Mouse (Mus musculus) neural tube, embryonic 11.5 days (tissue): ENCODE measurements around the gene Dnajc22. TPM values are rescaled to one million over a fixed set of nuclear protein-coding genes. Genes with fewer than 3 reads are reported as not detected.
A peak's percentile ranks its signal among the peaks of the same experiment; 100 is the strongest.

Experiments used
- ATAC-seq: fragments of 200-750 bp; cut with Nextera tagmentation; 2 replicates; pipeline ENCODE4 v1.8.0; 2017; ENCODE audit warnings: moderate number of reproducible peaks, mild to moderate bottlenecking, moderate TSS enrichment, moderate library complexity; ENCODE audit not compliant: insufficient read depth, low FRiP score, low TSS enrichment
- DNase-seq: peaks from one replicate; pipeline ENCODE4 v3.0.0-alpha.2; 2015; ENCODE audit warnings: low spot score
- H3K27ac ChIP-seq: fragments of 300-500 bp; sonication (generic); 2 replicates; pipeline ENCODE4 v1.5.1; 2014; ENCODE audit warnings: low read depth, mild to moderate bottlenecking, low read length
- H3K27me3 ChIP-seq: fragments of 300-500 bp; sonication (generic); 2 replicates; pipeline ENCODE4 v1.6.1; 2014; ENCODE audit warnings: mild to moderate bottlenecking, low read length, mixed read lengths; ENCODE audit not compliant: control insufficient read depth, insufficient read depth
- H3K36me3 ChIP-seq: fragments of 300-500 bp; sonication (generic); 2 replicates; pipeline ENCODE4 v1.6.1; 2014; ENCODE audit warnings: mild to moderate bottlenecking, low read length, moderate library complexity, mixed read lengths; ENCODE audit not compliant: control insufficient read depth, insufficient read depth
- H3K4me1 ChIP-seq: fragments of 300-500 bp; sonication (generic); 2 replicates; pipeline ENCODE4 v1.6.1; 2014; ENCODE audit warnings: low read length, mixed read lengths; ENCODE audit not compliant: control insufficient read depth, insufficient read depth
- H3K4me2 ChIP-seq: fragments of 300-500 bp; sonication (generic); 2 replicates; pipeline ENCODE4 v1.6.1; 2014; ENCODE audit warnings: low read depth, mild to moderate bottlenecking, moderate library complexity
- H3K4me3 ChIP-seq: fragments of 300-500 bp; sonication (generic); 2 replicates; pipeline ENCODE4 v1.5.1; 2014; ENCODE audit warnings: low read depth, low read length
- H3K9ac ChIP-seq: fragments of 300-500 bp; sonication (generic); 2 replicates; pipeline ENCODE4 v1.6.1; 2014; ENCODE audit warnings: mild to moderate bottlenecking, low read length
- H3K9me3 ChIP-seq: fragments of 300-500 bp; sonication (generic); 2 replicates; pipeline ENCODE4 v1.6.1; 2016; ENCODE audit warnings: low read length; ENCODE audit not compliant: control insufficient read depth
- WGBS: fragments of 180-500 bp; shearing (Covaris S2); extraction: QIAGEN DNeasy Blood & Tissue Kit; methylation state at CpG from one replicate; pipeline ENCODE4 v1.1.7; 2014; 5-methylcytosine and 5-hydroxymethylcytosine counted together
- polyA plus RNA-seq: library from polyadenylated mRNA; unstranded; fragments of >200 nt; fragmentation: Nextera tagmentation; extraction: Ambion mirVana; gene quantifications from 2 replicates; pipeline ENCODE4 v1.2.1, GENCODE M21; 2014

Gene Dnajc22
- polyA plus RNA-seq, 1 experiment from 2014 or later, result 0.19 TPM

GRCm38 (mm10) chr15:99082840-99083239, 10.1 kb upstream of the Dnajc22 start:
- Histone ChIP-seq H3K36me3 (peaks cover 11% of the 10 kb centered on the region), H3K4me1 (no peaks in the 10 kb centered on the region), H3K9ac (no peak overlapping the region), H3K4me2 (no peak overlapping the region), H3K4me3 (no peak overlapping the region), H3K27ac (no peak overlapping the region), H3K27me3 (peaks cover 32% of the 10 kb centered on the region), H3K9me3 (no peaks in the 10 kb centered on the region)
- DNase-seq (no peak), ATAC-seq (no peak)
- WGBS, result 90% methylated on average over 16 of the region's 16 CpGs

GRCm38 (mm10) chr15:99083258-99083657, 9.7 kb upstream of the Dnajc22 start:
- Histone ChIP-seq H3K4me1 (no peaks in the 10 kb centered on the region), H3K9ac (no peak overlapping the region), H3K27me3 (peaks cover 36% of the 10 kb centered on the region), H3K4me2 (no peak overlapping the region), H3K4me3 (no peak overlapping the region), H3K36me3 (peaks cover 11% of the 10 kb centered on the region), H3K27ac (no peak overlapping the region), H3K9me3 (no peaks in the 10 kb centered on the region)
- 64% methylated on average over 9 of the region's 9 CpGs for WGBS
- ATAC-seq, result no peak
- DNase-seq, result peak; percentile 62

GRCm38 (mm10) chr15:99083867-99084557, 9.0 kb upstream of the Dnajc22 start:
- WGBS, result 8% methylated on average over 11 of the region's 11 CpGs
- H3K9ac ChIP-seq, result no peak overlapping the region
- DNase-seq (no peak), ATAC-seq (no peak)
- peak overlapping the region; percentile 4; the same call in 1 of the 2 replicates for H3K4me2 ChIP-seq
- no peak overlapping the region for H3K27ac ChIP-seq
- no peak overlapping the region for H3K4me3 ChIP-seq
- no peaks in the 10 kb centered on the region for H3K9me3 ChIP-seq
- peaks cover 11% of the 10 kb centered on the region for H3K36me3 ChIP-seq
- peaks cover 3% of the 10 kb centered on the region; the same call in 1 of the 2 replicates for H3K4me1 ChIP-seq
- peaks cover 44% of the 10 kb centered on the region for H3K27me3 ChIP-seq

- Histone ChIP-seq H3K4me3 (no peak overlapping the region), H3K27ac (no peak overlapping the region), H3K9me3 (no peaks in the 10 kb centered on the region), H3K4me1 (peaks cover 3% of the 10 kb centered on the region; the same call in 1 of the 2 replicates), H3K4me2 (peak overlapping the region; percentile 4; the same call in 1 of the 2 replicates), H3K9ac (no peak overlapping the region), H3K36me3 (peaks cover 11% of the 10 kb centered on the region), H3K27me3 (peaks cover 50% of the 10 kb centered on the region)
- DNase-seq, result no peak
- 8% methylated on average over 19 of the region's 19 CpGs for WGBS
- ATAC-seq, result no peak
Measured at GRCm38 (mm10) chr15:99084618-99085017, 8.4 kb upstream of the Dnajc22 start.

GRCm38 (mm10) chr15:99085997-99086396, 7.0 kb upstream of the Dnajc22 start:
- Histone ChIP-seq H3K27me3 (peaks cover 61% of the 10 kb centered on the region), H3K9ac (no peak overlapping the region), H3K9me3 (no peaks in the 10 kb centered on the region), H3K4me2 (no peak overlapping the region), H3K4me3 (no peak overlapping the region), H3K27ac (no peak overlapping the region), H3K36me3 (peaks cover 11% of the 10 kb centered on the region), H3K4me1 (peaks cover 8% of the 10 kb centered on the region)
- ATAC-seq (no peak), DNase-seq (no peak)
- 71% methylated on average over 4 of the region's 4 CpGs for WGBS

- no peak within 1 kb of the TSS for H3K27ac ChIP-seq
Measured at GRCm38 (mm10) chr15:99087253-99088075, 5.5 kb upstream of the Dnajc22 start, which contains the start of gene C1ql4. Gene C1ql4 (minus strand): TSS chr15:99087817.

GRCm38 (mm10) chr15:99088292-99088691, 4.7 kb upstream of the Dnajc22 start:
- H3K36me3 ChIP-seq, result peaks cover 2% of the 10 kb centered on the region; the same call in 1 of the 2 replicates
- H3K4me1 ChIP-seq, result peaks cover 16% of the 10 kb centered on the region
- H3K27me3 ChIP-seq, result peaks cover 76% of the 10 kb centered on the region
- peak overlapping the region; percentile 20; the same call in 1 of the 2 replicates for H3K9ac ChIP-seq
- H3K27ac ChIP-seq, result no peak overlapping the region
- under 1% methylated on average over 27 of the region's 27 CpGs for WGBS
- H3K9me3 ChIP-seq, result no peaks in the 10 kb centered on the region
- peak overlapping the region; percentile 21 for H3K4me2 ChIP-seq
- peak; percentile 68 for ATAC-seq
- peak; percentile 89 for DNase-seq
- peak overlapping the region; percentile 23 for H3K4me3 ChIP-seq

More at GRCm38 (mm10) chr15:99087253-99088075, 5.5 kb upstream of the Dnajc22 start, which contains the start of gene C1ql4:
- DNase-seq, result peak; percentile 67
- Histone ChIP-seq H3K4me1 (peaks cover 10% of the 10 kb centered on the region), H3K9ac (peak within 1 kb of the TSS; percentile 20; the same call in 1 of the 2 replicates), H3K9me3 (no peaks in the 10 kb centered on the region), H3K4me3 (peak within 1 kb of the TSS; percentile 23), H3K4me2 (peak within 1 kb of the TSS; percentile 21), H3K36me3 (peaks cover 6% of the 10 kb centered on the region), H3K27me3 (peaks cover 69% of the 10 kb centered on the region)
- no peak for ATAC-seq
- 6% methylated on average over 58 of the region's 60 CpGs for WGBS

- H3K9ac ChIP-seq, result no peak overlapping the region
- peaks cover 80% of the 10 kb centered on the region for H3K27me3 ChIP-seq
- H3K9me3 ChIP-seq, result no peaks in the 10 kb centered on the region
- 3% methylated on average over 14 of the region's 14 CpGs for WGBS
- ATAC-seq (no peak), DNase-seq (no peak)
- H3K4me2 ChIP-seq, result peak overlapping the region; percentile 2; the same call in 1 of the 2 replicates
- peaks cover 22% of the 10 kb centered on the region for H3K4me1 ChIP-seq
- H3K36me3 ChIP-seq, result no peaks in the 10 kb centered on the region
- H3K4me3 ChIP-seq, result no peak overlapping the region
- H3K27ac ChIP-seq, result no peak overlapping the region
Measured at GRCm38 (mm10) chr15:99089069-99089468, 3.9 kb upstream of the Dnajc22 start.
